Mouse (Mus musculus) kidney, adult 2 months (tissue): ENCODE data around the gene Ttll6.
"Not testable (repeated sequence)": the region's sequence is repeated elsewhere in the genome, so short reads cannot be mapped to it uniquely, and the experiment has no call there.

Experiments
- CTCF ChIP-seq: fragments of 200-500 bp; conservative IDR thresholded peaks from 2 replicates; pipeline ENCODE4 v1.5.1; 2011; ENCODE audit warnings: low read depth, mild to moderate bottlenecking, control low read depth, low read length, moderate library complexity, mixed read lengths; ENCODE audit not compliant: insufficient read depth, insufficient read length
- POLR2A ChIP-seq: fragments of 200-500 bp; IDR thresholded peaks from one replicate; pipeline ENCODE4 v1.6.1; 2011; ENCODE audit warnings: low read depth, low read length, control low read depth

DNA sequence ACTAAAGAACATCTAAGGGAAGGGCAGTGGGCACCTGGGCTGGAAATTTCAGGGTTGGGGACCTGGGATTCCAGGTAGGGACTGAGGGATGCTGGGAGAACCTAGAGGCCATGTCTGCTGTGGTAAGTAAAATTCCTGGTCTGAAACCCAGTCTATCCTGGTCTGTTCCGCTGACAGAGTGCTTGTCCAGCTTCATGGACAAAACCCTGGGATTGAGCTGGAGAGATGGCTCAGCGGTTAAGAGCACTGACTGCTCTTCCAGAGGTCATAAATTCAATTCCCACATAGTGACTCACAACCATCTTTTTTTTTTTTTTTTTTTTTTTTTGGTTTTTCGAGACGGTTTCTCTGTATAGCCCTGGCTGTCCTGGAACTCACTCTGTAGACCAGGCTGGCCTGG, 10.8 kb upstream of the Ttll6 start:
- not testable (repeated sequence) for TF ChIP-seq CTCF, POLR2A
